Comparison of ENCODE assay signal across 9 mouse cellular contexts in genomic region chr5:92503856-92504618, GRCm38 (mm10). TPM values are rescaled to one million over a fixed set of nuclear protein-coding genes. Genes with fewer than 3 reads are reported as not detected.
DNase-seq lines count a peak whose midpoint lies in the region; ATAC-seq and TF ChIP-seq lines count a peak whose summit lies in the region.
"Had no signal": no experiment of that assay in that cellular context is flagged by ENCODE, and none has a peak within 500 bp of the region (broad histone marks: within the 10 kb centered on the region; RNA-seq: fewer than 3 reads in every experiment).

No protein-coding gene starts in this region.

- peaks cover 38% of the 10 kb centered on the region for H3K4me1 ChIP-seq in heart, embryonic 12.5 days (replicated peaks)
- H3K4me1 ChIP-seq in ES-Bruce4 (ENCODE audit: control insufficient read depth, insufficient read depth, low read length) = no peaks in the 10 kb centered on the region
- peaks cover 35% of the 10 kb centered on the region for H3K4me1 ChIP-seq in heart, embryonic 15.5 days (replicated peaks)
- peaks cover 60% of the 10 kb centered on the region for H3K4me1 ChIP-seq in megakaryocyte, embryonic 14.5 days

- no peak for DNase-seq in heart, adult 9 months (ENCODE audit: low spot score in 2 of 2)
- DNase-seq in ovary, adult 18-20 months (ENCODE audit: low spot score) = no peak
- DNase-seq in thymus, postnatal 4 days = no peak
- no peak for DNase-seq in thymus, postnatal 25 days

- peak overlapping the region; percentile 93 for H3K4me3 ChIP-seq in heart, embryonic 12.5 days
- peak overlapping the region; percentile 96 for H3K4me3 ChIP-seq in ES-Bruce4 (ENCODE audit: low read depth, low read length)
- H3K4me3 ChIP-seq in heart, embryonic 15.5 days = peak overlapping the region; percentile 94
- peak overlapping the region; percentile 100 for H3K4me3 ChIP-seq in megakaryocyte, embryonic 14.5 days (replicated peaks)

- no peaks in the 10 kb centered on the region for H3K27me3 ChIP-seq in heart, embryonic 12.5 days (replicated peaks)
- no peaks in the 10 kb centered on the region for H3K27me3 ChIP-seq in ES-Bruce4 (ENCODE audit: control insufficient read depth, insufficient read depth, low read length, poor library complexity, severe bottlenecking)
- H3K27me3 ChIP-seq in heart, embryonic 15.5 days = no peaks in the 10 kb centered on the region
- H3K27me3 ChIP-seq in megakaryocyte, embryonic 14.5 days (replicated peaks) = no peaks in the 10 kb centered on the region
- H3K27me3 ChIP-seq: Patski had no signal

- no peaks in the 10 kb centered on the region for H3K36me3 ChIP-seq in heart, embryonic 12.5 days
- peaks cover 3% of the 10 kb centered on the region; the same call in 1 of the 2 replicates for H3K36me3 ChIP-seq in ES-Bruce4 (ENCODE audit: control insufficient read depth, insufficient read depth, low read length, poor library complexity, severe bottlenecking)
- H3K36me3 ChIP-seq in heart, embryonic 15.5 days = no peaks in the 10 kb centered on the region
- H3K36me3 ChIP-seq in megakaryocyte, embryonic 14.5 days (replicated peaks; ENCODE audit: low read length) = peaks cover 11% of the 10 kb centered on the region

- peak overlapping the region; percentile 90 for H3K4me2 ChIP-seq in heart, embryonic 12.5 days
- H3K4me2 ChIP-seq in heart, embryonic 15.5 days = peak overlapping the region; percentile 70

- 35% methylated on average over 7 of the region's 7 CpGs for WGBS in heart, embryonic 12.5 days
- 36% methylated on average over 7 of the region's 7 CpGs for WGBS in heart, embryonic 15.5 days

- no peak for TF ChIP-seq EP300 in ES-Bruce4 (IDR thresholded peaks at IDR 0.05; ENCODE audit: insufficient read depth, low read depth, low read length)

- ATAC-seq in heart, embryonic 12.5 days (ENCODE audit: insufficient number of reproducible peaks, low FRiP score) = no peak
- no peak for ATAC-seq in heart, embryonic 15.5 days (replicated peaks; ENCODE audit: insufficient number of reproducible peaks, insufficient read depth, low FRiP score, low read depth)

- no peak for TF ChIP-seq CTCF in ES-Bruce4 (IDR thresholded peaks at IDR 0.05; ENCODE audit: low read depth, low read length)

- no peak for TF ChIP-seq POLR2A in ES-Bruce4 (IDR thresholded peaks at IDR 0.05; ENCODE audit: insufficient read depth, low read length)

- H3K9me3 ChIP-seq in heart, embryonic 12.5 days (replicated peaks) = no peaks in the 10 kb centered on the region
- no peaks in the 10 kb centered on the region for H3K9me3 ChIP-seq in ES-Bruce4 (replicated peaks; ENCODE audit: control insufficient read depth, insufficient read depth, low read length, poor library complexity, severe bottlenecking)
- H3K9me3 ChIP-seq in heart, embryonic 15.5 days (replicated peaks) = no peaks in the 10 kb centered on the region
- no peaks in the 10 kb centered on the region for H3K9me3 ChIP-seq in megakaryocyte, embryonic 14.5 days

- H3K9ac ChIP-seq in heart, embryonic 12.5 days = peak overlapping the region; percentile 94
- H3K9ac ChIP-seq in ES-Bruce4 (ENCODE audit: low read depth, poor library complexity, severe bottlenecking) = peak overlapping the region; percentile 73
- peak overlapping the region; percentile 98 for H3K9ac ChIP-seq in heart, embryonic 15.5 days

- H3K27ac ChIP-seq in heart, embryonic 12.5 days (ENCODE audit: poor library complexity, severe bottlenecking) = peak overlapping the region; percentile 97; the same call in 1 of the 2 replicates
- peak overlapping the region; percentile 92 for H3K27ac ChIP-seq in ES-Bruce4 (ENCODE audit: insufficient read depth, low read length)
- peak overlapping the region; percentile 99 for H3K27ac ChIP-seq in heart, embryonic 15.5 days

RNA-seq across cellular contexts. Expression of gene Scarb2, which starts 2.6 kb away (rescaled TPM):
- polyA plus RNA-seq in heart, embryonic 12.5 days (2016; fragmentation: Nextera tagmentation; extraction: Ambion mirVana) = 17.7 and 18.0 TPM in 2 replicates
- 62.1 and 62.8 TPM in 2 replicates for polyA plus RNA-seq in ES-Bruce4 (2011; ENCODE audit: insufficient read depth, insufficient read length, low read depth, missing spikeins)
- polyA plus RNA-seq in heart, embryonic 15.5 days (2015; fragmentation: Nextera tagmentation; extraction: Ambion mirVana) = 14.9 and 17.3 TPM in 2 replicates
- polyA plus RNA-seq in megakaryocyte, embryonic 14.5 days (2012; ENCODE audit: insufficient read depth, low replicate concordance) = 4.8 and 6.0 TPM in 2 replicates

RNA-seq across cellular contexts. Expression of gene Fam47e, which starts 50.8 kb away (rescaled TPM):
- not detected in 2 replicates for polyA plus RNA-seq in heart, embryonic 12.5 days (2016; fragmentation: Nextera tagmentation; extraction: Ambion mirVana)
- polyA plus RNA-seq in ES-Bruce4 (2011; ENCODE audit: insufficient read depth, insufficient read length, low read depth, missing spikeins) = not detected in 2 replicates
- 0.09 and 0.27 TPM in 2 replicates for polyA plus RNA-seq in heart, embryonic 15.5 days (2015; fragmentation: Nextera tagmentation; extraction: Ambion mirVana)
- polyA plus RNA-seq in megakaryocyte, embryonic 14.5 days (2012; ENCODE audit: insufficient read depth, low replicate concordance) = not detected in 2 replicates
- polyA plus RNA-seq: Patski had no signal
